20 mouse cellular contexts compared by ENCODE assay signal in the genomic region with DNA sequence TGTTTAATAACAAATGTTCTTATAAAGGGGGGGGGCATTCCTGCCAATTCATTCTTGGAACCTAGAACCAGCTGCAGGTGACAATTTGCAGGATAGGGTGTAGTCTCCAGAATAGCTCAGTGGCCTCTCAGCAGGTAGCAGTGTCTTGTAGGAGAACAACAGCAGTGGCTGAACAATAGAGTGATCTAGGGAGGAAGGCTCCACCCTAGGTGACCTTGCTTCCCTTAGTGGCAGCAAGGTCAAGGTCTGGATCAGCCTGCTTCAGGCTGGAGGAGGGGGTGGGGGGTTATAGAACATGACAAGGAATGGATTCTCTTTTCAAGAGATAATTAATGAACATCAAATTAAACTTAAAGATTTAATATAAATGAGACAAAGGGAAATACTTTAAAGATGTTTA.
A peak's percentile ranks its signal among the peaks of the same experiment; 100 is the strongest.
DNase-seq lines count a peak whose midpoint lies in the region; ATAC-seq and TF ChIP-seq lines count a peak whose summit lies in the region.
"Had no signal": no experiment of that assay in that cellular context is flagged by ENCODE, and none has a peak within 500 bp of the region (broad histone marks: within the 10 kb centered on the region; RNA-seq: fewer than 3 reads in every experiment).

No protein-coding gene starts in this region.

- H3K27me3 ChIP-seq in liver, postnatal 0 days (ENCODE audit: insufficient read depth, low read length): no peaks in the 10 kb centered on the region
- H3K27me3 ChIP-seq: embryonic facial prominence, embryonic 12.5 days; forebrain, embryonic 13.5 days; Patski had no signal

- TF ChIP-seq EP300 in liver, postnatal 0 days (IDR thresholded peaks at IDR 0.05; ENCODE audit: low read depth): no peak

- no peak overlapping the region for H3K4me3 ChIP-seq in liver, postnatal 0 days (ENCODE audit: low read depth, low read length)
- H3K4me3 ChIP-seq: embryonic facial prominence, embryonic 10.5 days; embryonic facial prominence, embryonic 12.5 days; forebrain, embryonic 13.5 days had no signal

- H3K9ac ChIP-seq in liver, postnatal 0 days (replicated peaks): no peak overlapping the region
- H3K9ac ChIP-seq: embryonic facial prominence, embryonic 12.5 days; forebrain, embryonic 13.5 days had no signal

- H3K36me3 ChIP-seq in liver, postnatal 0 days (replicated peaks; ENCODE audit: insufficient read depth, low read length): no peaks in the 10 kb centered on the region
- H3K36me3 ChIP-seq: embryonic facial prominence, embryonic 10.5 days; embryonic facial prominence, embryonic 12.5 days; G1E had no signal

- DNase-seq in ES-CJ7 (ENCODE audit: low read depth, low spot score) (peak; percentile 82), R1 (ENCODE audit: low read depth, low spot score) (peak; percentile 85)
- no peak for DNase-seq in right cerebral cortex, adult 2 months (ENCODE audit: low spot score in 2 of 2)
- DNase-seq in liver, postnatal 0 days: no peak
- no peak for DNase-seq in kidney, postnatal 36 days
- DNase-seq: adrenal gland, adult 8-10 months; adrenal gland, postnatal 14 days; adrenal gland, postnatal 36 days; cerebellum, adult 11-12 months; cerebellum, adult 2 months; cerebellum, adult 9-10 months; cerebellum, postnatal 10 days; cerebellum, postnatal 25 days had no signal

- no peak for TF ChIP-seq CTCF in liver, postnatal 0 days (IDR thresholded peaks at IDR 0.05; ENCODE audit: low read depth)

- H3K4me1 ChIP-seq in liver, postnatal 0 days (ENCODE audit: insufficient read depth): no peaks in the 10 kb centered on the region
- H3K4me1 ChIP-seq: embryonic facial prominence, embryonic 10.5 days; embryonic facial prominence, embryonic 12.5 days; forebrain, embryonic 13.5 days had no signal

- no peak for ATAC-seq in liver, postnatal 0 days
- ATAC-seq: activated CD4-positive, CD25-positive, alpha-beta regulatory T cell, adult 4 months; forebrain, embryonic 13.5 days; forebrain, embryonic 16.5 days; Patski had no signal

- no peak overlapping the region for H3K4me2 ChIP-seq in liver, postnatal 0 days (ENCODE audit: low read depth, low read length)
- H3K4me2 ChIP-seq: embryonic facial prominence, embryonic 12.5 days; forebrain, embryonic 13.5 days had no signal

- H3K9me3 ChIP-seq in liver, postnatal 0 days (ENCODE audit: low read length): no peaks in the 10 kb centered on the region
- H3K9me3 ChIP-seq: embryonic facial prominence, embryonic 10.5 days; embryonic facial prominence, embryonic 12.5 days; forebrain, embryonic 13.5 days; G1E had no signal

- no peak overlapping the region for H3K27ac ChIP-seq in liver, postnatal 0 days (ENCODE audit: low read depth)
- H3K27ac ChIP-seq: embryonic facial prominence, embryonic 10.5 days; embryonic facial prominence, embryonic 12.5 days; forebrain, embryonic 13.5 days had no signal

Comparison
In these comparisons a context has a peak if more than half of its experiments do, and no peak if none do; other contexts are left out.
1. DNase-seq: peak in ES-CJ7 (single experiment) and R1 (single experiment); none in right cerebral cortex, adult 2 months (0 of 2), liver, postnatal 0 days (single experiment) and kidney, postnatal 36 days (0 of 2).